Mouse (Mus musculus) neutrophil, adult 5-6 weeks (primary cell): ENCODE data around the gene Tln1. TPM values are rescaled to one million over a fixed set of nuclear protein-coding genes. Genes with fewer than 3 reads are reported as not detected.

Experiments
- ATAC-seq: fragments of 151-379, 151-347 bp; 2 replicates; pipeline ENCODE4 v1.8.0; 2017; ENCODE audit warnings: mild to moderate bottlenecking, moderate TSS enrichment; ENCODE audit not compliant: insufficient number of reproducible peaks, poor library complexity, low FRiP score, severe bottlenecking; ENCODE audit errors: extremely low read depth
- total RNA-seq: library from RNA; stranded (forward); fragments of 200-1000 nt; gene quantifications from 2 replicates; pipeline ENCODE4 v1.2.3, GENCODE M21; 2017

Gene Tln1
- total RNA-seq, 1 experiment from 2014 or later: 386 TPM

GRCm38 (mm10) chr4:43580721-43581120, 18.2 kb upstream of the Tln1 start:
- ATAC-seq: no peak

- no peak for ATAC-seq
These were observed 17.2 kb upstream of the Tln1 start for GRCm38 (mm10) chr4:43579731-43580130.

GRCm38 (mm10) chr4:43579256-43579655, 16.8 kb upstream of the Tln1 start:
- no peak for ATAC-seq

GRCm38 (mm10) chr4:43578376-43579204, 16.1 kb upstream of the Tln1 start, which contains the start of the genes Rgp1 and Gba2:
Gene Rgp1 (plus strand): TSS chr4:43578715.
Gene Gba2 (minus strand): TSS chr4:43578873.
- peak; percentile 83 for ATAC-seq

GRCm38 (mm10) chr4:43577237-43577881, 14.9 kb upstream of the Tln1 start:
- no peak for ATAC-seq

GRCm38 (mm10) chr4:43575356-43575755, 12.9 kb upstream of the Tln1 start:
- no peak for ATAC-seq

- ATAC-seq: no peak
These were observed 11.1 kb upstream of the Tln1 start for GRCm38 (mm10) chr4:43573561-43573960.

- no peak for ATAC-seq
These were observed 9.0 kb upstream of the Tln1 start for GRCm38 (mm10) chr4:43571395-43572045.

GRCm38 (mm10) chr4:43567140-43567539, 4.6 kb upstream of the Tln1 start:
- no peak for ATAC-seq

- ATAC-seq: no peak
These were observed 1.7 kb upstream of the Tln1 start for GRCm38 (mm10) chr4:43564231-43564630.

- ATAC-seq: no peak
These were observed 1.0 kb upstream of the Tln1 start for GRCm38 (mm10) chr4:43563601-43563875.

GRCm38 (mm10) chr4:43562769-43563600, 494 bp upstream of the Tln1 start:
- no peak for ATAC-seq

- ATAC-seq: no peak
These were observed 975 bp downstream of the Tln1 start for GRCm38 (mm10) chr4:43561436-43561996.

GRCm38 (mm10) chr4:43560976-43561375, 1.5 kb downstream of the Tln1 start:
- no peak for ATAC-seq

- peak; percentile 68 for ATAC-seq
These were observed 2.3 kb downstream of the Tln1 start for GRCm38 (mm10) chr4:43560243-43560611.

GRCm38 (mm10) chr4:43559519-43560242, 2.8 kb downstream of the Tln1 start:
- no peak for ATAC-seq

GRCm38 (mm10) chr4:43558631-43559356, 3.7 kb downstream of the Tln1 start:
- ATAC-seq: no peak
